Mouse (Mus musculus) CH12.LX (cell line): Measurements from ENCODE around the gene Serpinb8. TPM values are rescaled to one million over a fixed set of nuclear protein-coding genes. Genes with fewer than 3 reads are reported as not detected.
A peak's percentile ranks its signal among the peaks of the same experiment; 100 is the strongest.

Experiments
- DNase-seq: peaks from one replicate; pipeline ENCODE4 v3.0.0-alpha.2; 2013; ENCODE audit errors: extremely low read depth
- H3K27ac ChIP-seq: 2 replicates; pipeline ENCODE4 v1.5.1; 2012; ENCODE audit warnings: low read depth, mild to moderate bottlenecking, control low read depth, moderate library complexity; ENCODE audit not compliant: insufficient read depth
- H3K27me3 ChIP-seq: replicated peaks from 2 replicates; pipeline ENCODE3; 2012; ENCODE audit warnings: inconsistent platforms
- H3K36me3 ChIP-seq, 2 experiments: replicated peaks in 1 of 2; 2 replicates each; pipeline versions ENCODE3 to v1.6.1; 2012; ENCODE audit warnings: inconsistent platforms in 1 of 2, low read length in 1 of 2, mild to moderate bottlenecking in 1 of 2, mixed read lengths in 1 of 2, moderate library complexity in 1 of 2; ENCODE audit not compliant: control insufficient read depth in 1 of 2, insufficient read depth in 1 of 2
- H3K4me1 ChIP-seq, 2 experiments: 2 replicates each; pipeline ENCODE4 v1.6.1; 2012; ENCODE audit warnings: inconsistent platforms in 1 of 2, moderate library complexity in 1 of 2; ENCODE audit not compliant: insufficient read depth in 2 of 2, control insufficient read depth in 1 of 2
- H3K4me2 ChIP-seq: 2 replicates; pipeline ENCODE4 v1.6.1; 2012; ENCODE audit warnings: low read depth, mild to moderate bottlenecking, control low read depth; ENCODE audit not compliant: poor library complexity, insufficient read depth, severe bottlenecking
- H3K4me3 ChIP-seq, 3 experiments: fragments of 150-350 bp in 1 of 3; sonication (generic) in 1 of 3; replicated peaks in 1 of 3; 2 replicates each; pipeline versions ENCODE3 to v1.5.1; 2011 to 2012; ENCODE audit warnings: low read depth in 2 of 3, low read length in 2 of 3, mild to moderate bottlenecking in 2 of 3, moderate library complexity in 2 of 3, control low read depth in 1 of 3, improper control_type of control experiment in 1 of 3, inconsistent platforms in 1 of 3, mixed read lengths in 1 of 3; ENCODE audit not compliant: poor library complexity in 1 of 3
- H3K79me2 ChIP-seq: replicated peaks from 2 replicates; pipeline ENCODE4 v1.6.1; 2012; ENCODE audit warnings: mild to moderate bottlenecking, moderate library complexity; ENCODE audit not compliant: control insufficient read depth, poor library complexity, insufficient read depth, severe bottlenecking; ENCODE audit errors: extremely low read depth
- H3K9ac ChIP-seq: 2 replicates; pipeline ENCODE4 v1.6.1; 2012; ENCODE audit warnings: low read depth, mild to moderate bottlenecking, control low read depth, moderate library complexity; ENCODE audit not compliant: insufficient read depth
- H3K9me3 ChIP-seq: replicated peaks from 2 replicates; pipeline ENCODE3; 2012; ENCODE audit warnings: low read length, inconsistent platforms, mixed read lengths
- BHLHE40 ChIP-seq: IDR thresholded peaks from 2 replicates; pipeline ENCODE4 v1.6.1; 2011; ENCODE audit warnings: mild to moderate bottlenecking, low read depth, low read length, improper control_type of control experiment
- CHD1 ChIP-seq: IDR thresholded peaks from 2 replicates; pipeline ENCODE4 v1.6.1; 2012; ENCODE audit warnings: low read depth, low read length, improper control_type of control experiment, inconsistent platforms
- CHD2 ChIP-seq: IDR thresholded peaks from 2 replicates; pipeline ENCODE4 v1.6.1; 2011; ENCODE audit warnings: low read length, improper control_type of control experiment
- CTCF ChIP-seq, 2 experiments: IDR thresholded peaks in 1 of 2; conservative IDR thresholded peaks in 1 of 2; 2 replicates each; pipeline ENCODE4 v1.5.1; 2011 to 2012; ENCODE audit warnings: low read depth in 2 of 2, low read length in 2 of 2, improper control_type of control experiment in 1 of 2, inconsistent platforms in 1 of 2, mild to moderate bottlenecking in 1 of 2, moderate library complexity in 1 of 2
- E2F4 ChIP-seq: IDR thresholded peaks from 2 replicates; pipeline ENCODE4 v1.6.1; 2011; ENCODE audit warnings: low read depth, low read length, improper control_type of control experiment; ENCODE audit not compliant: insufficient replicate concordance
- ELF1 ChIP-seq: IDR thresholded peaks from 2 replicates; pipeline ENCODE4 v1.6.1; 2014; ENCODE audit warnings: low read depth, mild to moderate bottlenecking, inconsistent platforms, low read length, improper control_type of control experiment
- EP300 ChIP-seq: IDR thresholded peaks from 2 replicates; pipeline ENCODE4 v1.6.1; 2011; ENCODE audit warnings: low read length, improper control_type of control experiment
- ETS1 ChIP-seq: conservative IDR thresholded peaks from 2 replicates; pipeline ENCODE4 v1.6.1; 2012; ENCODE audit warnings: low read depth, mild to moderate bottlenecking, inconsistent platforms, low read length, improper control_type of control experiment, moderate library complexity
- GABPA ChIP-seq: IDR thresholded peaks from 2 replicates; pipeline ENCODE4 v1.6.1; 2012; ENCODE audit warnings: low read depth, low read length, improper control_type of control experiment, inconsistent platforms; ENCODE audit not compliant: insufficient replicate concordance
- HCFC1 ChIP-seq: IDR thresholded peaks from 2 replicates; pipeline ENCODE4 v1.6.1; 2012; ENCODE audit warnings: low read depth, mild to moderate bottlenecking, inconsistent platforms, low read length, improper control_type of control experiment
- IRF4 ChIP-seq: IDR thresholded peaks from 2 replicates; pipeline ENCODE4 v1.6.1; 2014; ENCODE audit warnings: low read depth, mild to moderate bottlenecking, inconsistent platforms, low read length, improper control_type of control experiment
- JUN ChIP-seq: IDR thresholded peaks from 2 replicates; pipeline ENCODE4 v1.6.1; 2011; ENCODE audit warnings: low read depth, mild to moderate bottlenecking, low read length, improper control_type of control experiment, moderate library complexity; ENCODE audit not compliant: insufficient read depth
- JUND ChIP-seq: conservative IDR thresholded peaks from 2 replicates; pipeline ENCODE4 v1.6.1; 2011; ENCODE audit warnings: low read depth, low read length, improper control_type of control experiment
- KAT2A ChIP-seq: IDR thresholded peaks from 2 replicates; pipeline ENCODE4 v1.6.1; 2012; ENCODE audit warnings: low read length, improper control_type of control experiment, inconsistent platforms; ENCODE audit not compliant: insufficient replicate concordance
- MAFK ChIP-seq: IDR thresholded peaks from 2 replicates; pipeline ENCODE4 v1.6.1; 2011; ENCODE audit warnings: low read length, improper control_type of control experiment; ENCODE audit not compliant: insufficient replicate concordance
- MAX ChIP-seq: IDR thresholded peaks from 2 replicates; pipeline ENCODE4 v1.6.1; 2011; ENCODE audit warnings: low read length, improper control_type of control experiment
- MAZ ChIP-seq: IDR thresholded peaks from 2 replicates; pipeline ENCODE4 v1.6.1; 2012; ENCODE audit warnings: low read depth, mild to moderate bottlenecking, inconsistent platforms, low read length, improper control_type of control experiment, moderate library complexity
- MEF2A ChIP-seq: IDR thresholded peaks from 2 replicates; pipeline ENCODE4 v1.6.1; 2014; ENCODE audit warnings: low read depth, mild to moderate bottlenecking, inconsistent platforms, low read length, improper control_type of control experiment, borderline replicate concordance
- MXI1 ChIP-seq: IDR thresholded peaks from 2 replicates; pipeline ENCODE4 v1.6.1; 2011; ENCODE audit warnings: mild to moderate bottlenecking, low read depth, low read length, improper control_type of control experiment
- MYC ChIP-seq: IDR thresholded peaks from 2 replicates; pipeline ENCODE4 v1.6.1; 2011; ENCODE audit warnings: low read depth, mild to moderate bottlenecking, improper control_type of control experiment, low read length
- NELFE ChIP-seq: IDR thresholded peaks from 2 replicates; pipeline ENCODE4 v1.6.1; 2011; ENCODE audit warnings: low read depth, low read length, improper control_type of control experiment
- NRF1 ChIP-seq: IDR thresholded peaks from 2 replicates; pipeline ENCODE4 v1.6.1; 2014; ENCODE audit warnings: low read depth, mild to moderate bottlenecking, inconsistent platforms, low read length, improper control_type of control experiment, moderate library complexity
- PAX5 ChIP-seq: IDR thresholded peaks from 2 replicates; pipeline ENCODE4 v1.6.1; 2012; ENCODE audit warnings: low read length, inconsistent platforms, mixed read lengths
- POLR2A ChIP-seq: IDR thresholded peaks from 2 replicates; pipeline ENCODE4 v1.6.1; 2011; ENCODE audit warnings: low read depth, mild to moderate bottlenecking, improper control_type of control experiment, low read length
- POLR2AphosphoS2 ChIP-seq: IDR thresholded peaks from 2 replicates; pipeline ENCODE4 v1.6.1; 2011; ENCODE audit warnings: low read depth, low read length, improper control_type of control experiment
- RAD21 ChIP-seq: IDR thresholded peaks from 2 replicates; pipeline ENCODE4 v1.6.1; 2011; ENCODE audit warnings: low read depth, mild to moderate bottlenecking, low read length, improper control_type of control experiment, moderate library complexity
- RCOR1 ChIP-seq: conservative IDR thresholded peaks from 2 replicates; pipeline ENCODE4 v1.6.1; 2012; ENCODE audit warnings: low read depth, mild to moderate bottlenecking, inconsistent platforms, low read length, improper control_type of control experiment
- SIN3A ChIP-seq: IDR thresholded peaks from 2 replicates; pipeline ENCODE4 v1.6.1; 2012; ENCODE audit warnings: low read length, improper control_type of control experiment, inconsistent platforms
- SMC3 ChIP-seq: IDR thresholded peaks from 2 replicates; pipeline ENCODE4 v1.6.1; 2011; ENCODE audit warnings: low read depth, low read length, improper control_type of control experiment
- TBP ChIP-seq: conservative IDR thresholded peaks from 2 replicates; pipeline ENCODE4 v1.6.1; 2011; ENCODE audit warnings: low read depth, low read length, improper control_type of control experiment
- TCF12 ChIP-seq: IDR thresholded peaks from 2 replicates; pipeline ENCODE4 v1.6.1; 2014; ENCODE audit warnings: low read depth, mild to moderate bottlenecking, inconsistent platforms, low read length, improper control_type of control experiment
- UBTF ChIP-seq: IDR thresholded peaks from 2 replicates; pipeline ENCODE4 v1.6.1; 2012; ENCODE audit warnings: low read depth, mild to moderate bottlenecking, inconsistent platforms, low read length, improper control_type of control experiment, moderate library complexity
- USF1 ChIP-seq: IDR thresholded peaks from 2 replicates; pipeline ENCODE4 v1.6.1; 2014; ENCODE audit warnings: low read depth, mild to moderate bottlenecking, inconsistent platforms, low read length, improper control_type of control experiment
- USF2 ChIP-seq: conservative IDR thresholded peaks from 2 replicates; pipeline ENCODE4 v1.6.1; 2011; ENCODE audit warnings: low read depth, low read length, improper control_type of control experiment
- ZC3H11A ChIP-seq: IDR thresholded peaks from 2 replicates; pipeline ENCODE4 v1.6.1; 2012; ENCODE audit warnings: low read depth, mild to moderate bottlenecking, inconsistent platforms, low read length, improper control_type of control experiment
- ZKSCAN1 ChIP-seq: IDR thresholded peaks from 2 replicates; pipeline ENCODE4 v1.6.1; 2012; ENCODE audit warnings: low read depth, inconsistent platforms, low read length, improper control_type of control experiment, borderline replicate concordance
- ZMIZ1 ChIP-seq: IDR thresholded peaks from 2 replicates; pipeline ENCODE4 v1.6.1; 2012; ENCODE audit warnings: low read depth, mild to moderate bottlenecking, inconsistent platforms, low read length, improper control_type of control experiment
- ZNF384 ChIP-seq: IDR thresholded peaks from 2 replicates; pipeline ENCODE4 v1.6.1; 2012; ENCODE audit warnings: low read depth, low read length, improper control_type of control experiment, inconsistent platforms
- dilution Hi-C: fragments of 300-500 bp; cut with MboI; formaldehyde crosslinking; loops from 2 replicates; pipeline ENCODE4 v1.14.3; 2020; ENCODE audit warnings: low sequenced_read_pairs; ENCODE audit not compliant: extremely low pct_unique_long_range_greater_than_20kb, extremely low pct_ligation_motif_present
- in situ Hi-C: fragments of 300-500 bp; cut with MboI; formaldehyde crosslinking; loops from 3 replicates; pipeline ENCODE4 v1.14.3; 2019; ENCODE audit warnings: low sequenced_read_pairs, low pct_ligation_motif_present, low pct_unique_long_range_greater_than_20kb, mixed read lengths
- polyA plus RNA-seq: library from polyadenylated mRNA; unstranded; fragments of >175 nt; gene quantifications from 2 replicates; pipeline ENCODE4 v1.2.1, GENCODE M21; 2012; ENCODE audit warnings: low read depth; ENCODE audit not compliant: insufficient read length
- total RNA-seq, 2 experiments: library from RNA; depleted of rRNA; stranded (reverse); fragments of 300-350 nt in 1 of 2; fragments of >200 nt in 1 of 2; gene quantifications; 2 replicates each; pipeline ENCODE4 v1.2.3; 2012 to 2014

Gene Serpinb8
- total and polyA plus RNA-seq, 3 experiments: 2.3 to 15.1 (median 3.7) TPM

DNA sequence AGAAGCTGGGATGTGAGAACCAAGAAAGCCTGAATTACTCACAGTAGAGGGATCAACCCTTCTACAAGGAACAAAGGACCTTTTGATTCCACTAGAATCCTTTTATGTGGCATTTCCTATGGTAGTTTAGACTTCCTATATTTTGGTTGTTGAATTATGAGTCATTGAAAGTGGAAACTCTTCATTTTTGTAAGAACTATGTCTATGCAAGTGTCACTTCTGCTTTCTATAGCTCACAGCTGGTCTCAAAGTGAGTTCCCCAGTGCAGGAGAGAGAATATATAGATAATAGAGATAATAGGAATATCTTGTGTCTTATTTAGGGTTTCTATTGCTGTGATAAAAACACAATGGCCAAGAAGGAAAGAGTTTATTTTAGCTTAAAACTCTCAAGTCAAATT lies 6.9 kb upstream of the Serpinb8 start:
- in situ Hi-C loops: no loop called here

DNA sequence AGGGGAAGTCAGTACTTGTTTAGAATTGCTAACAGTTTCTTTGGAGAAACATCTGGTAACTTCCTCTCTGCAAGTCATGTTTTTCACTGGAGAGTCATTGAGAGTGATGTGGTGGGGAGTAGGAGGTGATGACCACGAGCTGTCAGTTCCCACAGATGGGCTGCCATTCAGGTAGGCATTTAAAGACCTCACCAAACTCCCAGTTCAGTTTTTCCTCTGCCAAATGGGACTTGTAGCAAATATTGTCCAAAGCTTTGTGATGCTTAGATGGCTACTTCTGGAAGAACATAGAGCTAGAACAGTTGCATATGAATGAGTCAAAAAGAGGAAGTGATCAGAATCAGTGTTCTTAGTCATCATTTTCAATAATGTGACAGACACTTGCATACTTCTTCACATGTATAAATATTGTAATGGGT lies 5.8 kb upstream of the Serpinb8 start:
- Histone ChIP-seq H3K4me3 (no peak overlapping the region), H3K79me2 (no peaks in the 10 kb centered on the region), H3K27me3 (no peaks in the 10 kb centered on the region), H3K4me1 (peaks cover 16 to 40% of the 10 kb centered on the region in 2 experiments), H3K4me2 (peak overlapping the region; percentile 25; the same call in 1 of the 2 replicates), H3K27ac (peak overlapping the region; percentile 83), H3K9ac (no peak overlapping the region), H3K36me3 (no peaks in the 10 kb centered on the region), H3K9me3 (no peaks in the 10 kb centered on the region)
- DNase-seq: peak; percentile 78
- in situ Hi-C loops: no loop called here
- TF ChIP-seq JUN: peak; percentile 88
- TF ChIP-seq CHD2: peak; percentile 70
- peak; percentile 82 for TF ChIP-seq MAFK
- peak; percentile 18 for TF ChIP-seq RCOR1
- TF ChIP-seq UBTF: no peak
- peak; percentile 96 for TF ChIP-seq EP300
- no peak for TF ChIP-seq GABPA
- peak; percentile 91 for TF ChIP-seq JUND
- peak; percentile 80 for TF ChIP-seq BHLHE40
- no peak for TF ChIP-seq PAX5
- no peak; the same call in 1 of the 2 replicates for TF ChIP-seq POLR2A
- TF ChIP-seq ETS1: peak; percentile 68
- peak; percentile 84 for TF ChIP-seq IRF4
- TF ChIP-seq TBP: peak; percentile 55; the same call in 1 of the 2 replicates
- TF ChIP-seq TCF12: peak; percentile 77
- TF ChIP-seq KAT2A: no peak
- dilution Hi-C loops: no loop called here

More for the DNA sequence above, 6.9 kb upstream of the Serpinb8 start:
- Histone ChIP-seq H3K9ac (peak overlapping the region; percentile 28; the same call in 1 of the 2 replicates), H3K4me3 (no peak overlapping the region), H3K9me3 (no peaks in the 10 kb centered on the region), H3K79me2 (no peaks in the 10 kb centered on the region), H3K4me1 (peaks cover 16 to 40% of the 10 kb centered on the region in 2 experiments), H3K27ac (peak overlapping the region; percentile 96), H3K27me3 (no peaks in the 10 kb centered on the region), H3K4me2 (peak overlapping the region; percentile 44), H3K36me3 (no peaks in the 10 kb centered on the region)
- dilution Hi-C loops: no loop called here
- no peak for TF ChIP-seq MAX
- TF ChIP-seq USF2: no peak
- peak; percentile 68 for TF ChIP-seq BHLHE40
- TF ChIP-seq GABPA: no peak
- no peak for TF ChIP-seq ZNF384
- peak; percentile 90 for TF ChIP-seq ETS1
- peak; percentile 98 for TF ChIP-seq IRF4
- TF ChIP-seq E2F4: no peak
- TF ChIP-seq EP300: peak; percentile 99
- no peak for TF ChIP-seq ZC3H11A
- peak; percentile 95 for TF ChIP-seq JUND
- TF ChIP-seq POLR2AphosphoS2: no peak
- TF ChIP-seq PAX5: no peak
- peak; percentile 71 for TF ChIP-seq MEF2A
- TF ChIP-seq RCOR1: peak; percentile 95
- TF ChIP-seq NRF1: no peak
- TF ChIP-seq ELF1: no peak; the same call in 1 of the 2 replicates
- TF ChIP-seq TBP: no peak
- TF ChIP-seq SIN3A: peak; percentile 3; the same call in 1 of the 2 replicates
- TF ChIP-seq POLR2A: no peak
- TF ChIP-seq TCF12: peak; percentile 95
- TF ChIP-seq MAZ: no peak
- TF ChIP-seq MAFK: peak; percentile 73; the same call in 1 of the 2 replicates
- no peak for TF ChIP-seq CTCF (conservative IDR thresholded peaks at IDR 0.05 in 1 of 2, IDR thresholded peaks at IDR 0.05 in 1 of 2; ENCODE audit: low read depth in 2 of 2, low read length in 2 of 2)
- no peak for TF ChIP-seq MXI1
- no peak for TF ChIP-seq USF1
- no peak for TF ChIP-seq MYC
- TF ChIP-seq JUN: peak; percentile 94
- no peak for TF ChIP-seq UBTF
- TF ChIP-seq CHD1: no peak
- no peak for TF ChIP-seq KAT2A
- no peak for TF ChIP-seq SMC3
- no peak for TF ChIP-seq ZMIZ1
- TF ChIP-seq ZKSCAN1: no peak
- TF ChIP-seq HCFC1: no peak
- no peak for TF ChIP-seq RAD21
- TF ChIP-seq CHD2: peak; percentile 84
- TF ChIP-seq NELFE: no peak
- DNase-seq: peak; percentile 70
